Mouse (Mus musculus) heart, postnatal 0 days (tissue): ENCODE results near the gene Hipk2. TPM values are rescaled to one million over a fixed set of nuclear protein-coding genes. Genes with fewer than 3 reads are reported as not detected.

ENCODE experiments used
- ATAC-seq: fragments of 200-750 bp; cut with Nextera tagmentation; 2 replicates; pipeline ENCODE4 v1.8.0; 2017; ENCODE audit warnings: low read depth, moderate number of reproducible peaks, moderate library complexity; ENCODE audit not compliant: insufficient read depth
- DNase-seq: peaks from one replicate; pipeline ENCODE4 v3.0.0-alpha.2; 2016; ENCODE audit warnings: low spot score
- H3K27ac ChIP-seq: fragments of 300-500 bp; sonication (generic); 2 replicates; pipeline ENCODE4 v1.5.1; 2014; ENCODE audit warnings: low read depth, mild to moderate bottlenecking
- H3K27me3 ChIP-seq: fragments of 300-500 bp; sonication (generic); 2 replicates; pipeline ENCODE4 v1.6.1; 2014; ENCODE audit warnings: low read length, mixed read lengths; ENCODE audit not compliant: control insufficient read depth, insufficient read depth
- H3K36me3 ChIP-seq: fragments of 300-500 bp; sonication (generic); replicated peaks from 2 replicates; pipeline ENCODE4 v1.6.1; 2014; ENCODE audit warnings: low read length, mixed read lengths; ENCODE audit not compliant: control insufficient read depth, insufficient read depth
- H3K4me1 ChIP-seq: fragments of 300-500 bp; sonication (generic); 2 replicates; pipeline ENCODE4 v1.6.1; 2014; ENCODE audit warnings: antibody characterized with exemption; ENCODE audit not compliant: control insufficient read depth, insufficient read depth
- H3K4me2 ChIP-seq: fragments of 300-500 bp; sonication (generic); 2 replicates; pipeline ENCODE4 v1.6.1; 2014; ENCODE audit warnings: low read depth, mild to moderate bottlenecking, low read length, moderate library complexity
- H3K4me3 ChIP-seq: fragments of 300-500 bp; sonication (generic); 2 replicates; pipeline ENCODE4 v1.5.1; 2014; ENCODE audit warnings: low read depth, low read length
- H3K9ac ChIP-seq: fragments of 300-500 bp; sonication (generic); replicated peaks from 2 replicates; pipeline ENCODE4 v1.6.1; 2014; ENCODE audit warnings: low read depth, low read length, mixed read lengths
- H3K9me3 ChIP-seq: fragments of 300-500 bp; sonication (generic); replicated peaks from 2 replicates; pipeline ENCODE4 v1.6.1; 2016; ENCODE audit warnings: low read length; ENCODE audit not compliant: control insufficient read depth
- CTCF ChIP-seq: IDR thresholded peaks from 2 replicates; pipeline ENCODE4 v1.5.1; 2016; ENCODE audit warnings: antibody characterized with exemption, control low read depth, low read depth
- EP300 ChIP-seq: IDR thresholded peaks from 2 replicates; pipeline ENCODE4 v1.6.1; 2016; ENCODE audit warnings: antibody characterized with exemption, low read depth
- WGBS: fragments of 180-500 bp; shearing (Covaris S2); extraction: QIAGEN DNeasy Blood & Tissue Kit; methylation state at CpG from one replicate; pipeline ENCODE4 v1.1.7; 2014; 5-methylcytosine and 5-hydroxymethylcytosine counted together
- polyA plus RNA-seq: library from polyadenylated mRNA; unstranded; fragments of >200 nt; fragmentation: Nextera tagmentation; extraction: Ambion mirVana; gene quantifications from 2 replicates; pipeline ENCODE4 v1.2.1, GENCODE M21; 2015
- total RNA-seq: library from RNA; depleted of rRNA; stranded (reverse); fragments of >200 nt; gene quantifications from 2 replicates; pipeline ENCODE4 v1.2.3, GENCODE M21; 2014; ENCODE audit warnings: low replicate concordance

Gene Hipk2
- total and polyA plus RNA-seq, 2 experiments from 2014 or later = 9.8 to 45.0 TPM

GRCm38 (mm10) chr6:38715881-38716280 lies 160.1 kb downstream of the Hipk2 start:
- H3K4me1 ChIP-seq = peaks cover 9% of the 10 kb centered on the region; the same call in 1 of the 2 replicates
- no peak overlapping the region for H3K27ac ChIP-seq
- no peak for ATAC-seq
- 87% methylated on average over 16 of the region's 16 CpGs for WGBS
- DNase-seq = no peak
- H3K4me2 ChIP-seq = no peak overlapping the region
- H3K9me3 ChIP-seq = no peaks in the 10 kb centered on the region
- no peak overlapping the region for H3K4me3 ChIP-seq
- peaks cover 85% of the 10 kb centered on the region for H3K36me3 ChIP-seq
- H3K9ac ChIP-seq = no peak overlapping the region
- H3K27me3 ChIP-seq = no peaks in the 10 kb centered on the region
- TF ChIP-seq CTCF (no peak), EP300 (no peak)

GRCm38 (mm10) chr6:38713957-38714898 lies 161.7 kb downstream of the Hipk2 start:
- WGBS = 44% methylated on average over 19 of the region's 19 CpGs
- ATAC-seq (peak; percentile 74), DNase-seq (no peak)

DNA sequence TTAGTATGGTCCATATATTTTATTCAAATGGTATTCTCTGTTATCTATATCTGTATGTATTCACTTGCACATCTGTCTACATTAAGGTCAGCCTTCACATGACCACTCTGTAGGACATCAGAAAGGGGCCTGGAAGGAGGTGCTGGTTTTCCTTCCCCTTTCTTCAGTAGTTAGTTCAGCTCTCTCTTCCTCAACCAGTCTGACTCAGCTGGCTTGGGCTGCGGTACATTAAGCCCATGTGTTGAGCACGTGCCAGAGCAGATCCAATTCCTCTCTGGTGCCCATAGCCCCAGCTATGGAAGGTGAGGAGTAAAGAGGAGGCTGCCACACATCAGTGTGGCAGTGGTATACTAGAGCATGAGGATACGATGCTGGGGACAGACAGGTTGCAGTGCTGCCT lies 165.5 kb downstream of the Hipk2 start:
- no peak overlapping the region for H3K27ac ChIP-seq
- no peak overlapping the region for H3K4me2 ChIP-seq
- H3K27me3 ChIP-seq = no peaks in the 10 kb centered on the region
- H3K4me3 ChIP-seq = no peak overlapping the region
- no peak for TF ChIP-seq EP300
- no peak for TF ChIP-seq CTCF
- ATAC-seq = no peak
- H3K4me1 ChIP-seq = peaks cover 9% of the 10 kb centered on the region; the same call in 1 of the 2 replicates
- 84% methylated on average over 3 of the region's 3 CpGs for WGBS
- peaks cover 52% of the 10 kb centered on the region for H3K36me3 ChIP-seq
- H3K9ac ChIP-seq = no peak overlapping the region
- H3K9me3 ChIP-seq = no peaks in the 10 kb centered on the region
- DNase-seq = no peak

More at GRCm38 (mm10) chr6:38713957-38714898, 161.7 kb downstream of the Hipk2 start:
- TF ChIP-seq CTCF = no peak
- TF ChIP-seq EP300 = no peak
- Histone ChIP-seq H3K27ac (peak overlapping the region; percentile 6; the same call in 1 of the 2 replicates), H3K4me2 (no peak overlapping the region), H3K9me3 (no peaks in the 10 kb centered on the region), H3K4me1 (peaks cover 9% of the 10 kb centered on the region; the same call in 1 of the 2 replicates), H3K9ac (no peak overlapping the region; the same call in 1 of the 2 replicates), H3K36me3 (peaks cover 75% of the 10 kb centered on the region), H3K27me3 (no peaks in the 10 kb centered on the region), H3K4me3 (no peak overlapping the region)

DNA sequence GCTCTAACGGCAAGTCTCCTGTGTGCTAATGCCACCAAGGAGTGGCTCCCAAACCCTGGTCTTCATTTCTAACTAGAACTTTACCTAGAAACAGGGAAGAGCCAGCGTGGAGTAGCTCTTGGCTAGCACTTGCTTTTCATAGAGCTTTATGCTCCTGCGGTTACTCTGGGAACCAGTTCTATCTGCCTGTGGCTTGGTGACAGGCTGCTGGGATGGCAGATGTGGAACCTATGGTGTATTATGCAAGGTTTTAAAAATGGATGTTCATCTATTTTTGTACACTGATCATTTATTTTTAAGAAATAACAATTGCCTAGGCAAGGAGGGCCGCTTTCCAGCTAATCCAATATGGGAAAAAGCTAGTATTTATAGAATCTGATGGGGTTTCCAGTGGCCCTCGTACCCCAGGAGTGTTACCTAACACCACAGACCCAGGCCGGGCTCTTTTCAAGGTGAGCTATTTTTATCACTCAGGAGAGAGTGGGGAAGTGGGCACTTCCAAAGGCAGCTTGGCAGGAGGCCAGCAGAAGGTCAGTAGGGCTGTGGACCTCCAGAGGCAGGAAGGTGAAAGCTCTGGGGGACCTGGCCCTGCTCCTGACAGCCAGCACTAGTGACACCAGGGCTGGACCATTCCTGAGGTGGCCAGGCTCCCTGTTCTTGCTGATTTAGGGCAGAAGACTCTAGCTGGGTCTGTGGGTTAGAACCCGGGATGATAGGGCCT lies 171.5 kb downstream of the Hipk2 start:
- Histone ChIP-seq H3K4me1 (peaks cover 26% of the 10 kb centered on the region), H3K9me3 (no peaks in the 10 kb centered on the region), H3K27ac (peak overlapping the region; percentile 82), H3K4me2 (no peak overlapping the region), H3K4me3 (no peak overlapping the region), H3K36me3 (peaks cover 42% of the 10 kb centered on the region), H3K27me3 (no peaks in the 10 kb centered on the region), H3K9ac (0 out of 2 replicates have a peak overlapping the region, but pooled peaks have one; percentile 12)
- TF ChIP-seq EP300 = no peak; the same call in 1 of the 2 replicates
- no peak for TF ChIP-seq CTCF
- peak; percentile 52 for DNase-seq
- peak; percentile 83 for ATAC-seq
- 33% methylated on average over 7 of the region's 7 CpGs for WGBS

GRCm38 (mm10) chr6:38703526-38703925 lies 172.4 kb downstream of the Hipk2 start:
- H3K36me3 ChIP-seq = peaks cover 48% of the 10 kb centered on the region
- TF ChIP-seq CTCF = no peak
- no peak for TF ChIP-seq EP300
- H3K9ac ChIP-seq = 0 out of 2 replicates have a peak overlapping the region, but pooled peaks have one; percentile 12
- H3K9me3 ChIP-seq = no peaks in the 10 kb centered on the region
- H3K4me1 ChIP-seq = peaks cover 26% of the 10 kb centered on the region
- no peaks in the 10 kb centered on the region for H3K27me3 ChIP-seq
- no peak overlapping the region for H3K4me2 ChIP-seq
- no peak for ATAC-seq
- H3K4me3 ChIP-seq = no peak overlapping the region
- no peak for DNase-seq
- WGBS = 66% methylated on average over 6 of the region's 6 CpGs
- H3K27ac ChIP-seq = peak overlapping the region; percentile 82
